Mouse (Mus musculus) CD4-positive, CD25-positive, alpha-beta regulatory T cell, adult 2 months (primary cell): ENCODE results near the gene Usp2.

ENCODE experiments used
- DNase-seq: peaks from one replicate; pipeline ENCODE4 v3.0.0-alpha.2; 2012; ENCODE audit warnings: low read depth, low spot score

Usp2 gene

GRCm38 (mm10) chr9:44046426-44046825 lies 20.4 kb upstream of the Usp2 start:
- DNase-seq = no peak

GRCm38 (mm10) chr9:44047071-44047470 lies 19.8 kb upstream of the Usp2 start:
- peak; percentile 67 for DNase-seq

- DNase-seq = no peak
These were observed 19.0 kb upstream of the Usp2 start for GRCm38 (mm10) chr9:44047571-44048490.

GRCm38 (mm10) chr9:44048541-44049380 lies 18.1 kb upstream of the Usp2 start:
- DNase-seq = no peak

GRCm38 (mm10) chr9:44049381-44050165 lies 17.2 kb upstream of the Usp2 start:
- no peak for DNase-seq

- DNase-seq = peak; percentile 70
These were observed 14.0 kb upstream of the Usp2 start for GRCm38 (mm10) chr9:44052855-44053254.

- DNase-seq = no peak
These were observed 12.9 kb upstream of the Usp2 start for GRCm38 (mm10) chr9:44053936-44054335.

GRCm38 (mm10) chr9:44058606-44059005 lies 8.2 kb upstream of the Usp2 start:
- no peak for DNase-seq

- DNase-seq = peak; percentile 44
These were observed 1.6 kb upstream of the Usp2 start for GRCm38 (mm10) chr9:44065177-44065576.

GRCm38 (mm10) chr9:44067241-44067959 lies 579 bp downstream of the Usp2 start:
- no peak for DNase-seq

GRCm38 (mm10) chr9:44067960-44068330 lies 1.1 kb downstream of the Usp2 start:
- peak; percentile 23 for DNase-seq

- DNase-seq = no peak
These were observed 2.4 kb downstream of the Usp2 start for GRCm38 (mm10) chr9:44069252-44069651.

- peak; percentile 31 for DNase-seq
These were observed 3.5 kb downstream of the Usp2 start for GRCm38 (mm10) chr9:44070113-44070843.

GRCm38 (mm10) chr9:44070844-44071231 lies 4.0 kb downstream of the Usp2 start:
- DNase-seq = no peak

GRCm38 (mm10) chr9:44071914-44072598 lies 5.2 kb downstream of the Usp2 start:
- DNase-seq = no peak

GRCm38 (mm10) chr9:44072599-44072915 lies 5.7 kb downstream of the Usp2 start:
- DNase-seq = no peak

- DNase-seq = no peak
These were observed 6.3 kb downstream of the Usp2 start for GRCm38 (mm10) chr9:44073115-44073514.

- peak; percentile 69 for DNase-seq
These were observed 7.8 kb downstream of the Usp2 start for GRCm38 (mm10) chr9:44074395-44075275.
